Mouse (Mus musculus) lung, adult 2 months (tissue): Measurements from ENCODE around the gene Phf7.

Source experiments
- CTCF ChIP-seq: fragments of 200-500 bp; IDR thresholded peaks from 2 replicates; pipeline ENCODE4 v1.5.1; 2011; ENCODE audit warnings: mild to moderate bottlenecking, low read length, control low read depth; ENCODE audit not compliant: insufficient read depth
- POLR2A ChIP-seq: fragments of 200-500 bp; IDR thresholded peaks from 2 replicates; pipeline ENCODE4 v1.6.1; 2011; ENCODE audit warnings: low read depth, mild to moderate bottlenecking, control low read depth, low read length, borderline replicate concordance; ENCODE audit errors: extremely low read depth

GRCm38 (mm10) chr14:31248396-31248795, 2.7 kb downstream of the Phf7 start:
- TF ChIP-seq CTCF (no peak), POLR2A (no peak)
